Mouse (Mus musculus): ENCODE results near the gene Grtp1.

DNA sequence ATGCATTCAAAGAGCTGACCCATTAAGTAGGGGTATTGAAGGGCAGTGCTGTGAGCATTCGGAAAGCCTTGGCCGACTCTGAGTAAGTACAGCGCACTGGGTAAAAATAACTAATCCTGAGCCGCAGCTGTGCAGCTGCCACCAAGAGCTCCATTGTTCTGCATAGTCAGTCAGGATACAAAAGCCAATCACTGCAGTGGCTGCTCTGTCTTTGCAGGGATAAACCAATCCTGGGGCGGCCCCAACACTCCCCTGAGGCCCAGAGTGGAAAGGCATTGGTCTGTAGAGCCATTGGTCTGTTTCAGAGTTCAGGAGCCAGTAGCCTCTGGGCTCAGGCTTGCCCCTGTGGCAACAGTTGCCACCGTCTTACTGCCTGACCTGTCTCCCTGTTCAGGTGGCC is 25.9 kb upstream of the Grtp1 start:
- TF ChIP-seq CTCF (conservative IDR thresholded peaks at IDR 0.05; ENCODE audit: low read length), result no peak
- no peak for TF ChIP-seq NANOG (IDR thresholded peaks at IDR 0.05; ENCODE audit: borderline replicate concordance, low read length)
- no peak for TF ChIP-seq POU5F1 (IDR thresholded peaks at IDR 0.05; ENCODE audit: borderline replicate concordance, low read length)

All from E14TG2a.4 (cell line).